Mouse (Mus musculus) testis, adult 2 months (tissue): ENCODE data around the gene Slc26a10. TPM values are rescaled to one million over a fixed set of nuclear protein-coding genes. Genes with fewer than 3 reads are reported as not detected.
A peak's percentile ranks its signal among the peaks of the same experiment; 100 is the strongest.

ENCODE experiments used
- H3K27ac ChIP-seq: fragments of 200-500 bp; 2 replicates; pipeline ENCODE4 v1.5.1; 2012; ENCODE audit warnings: low read depth, low read length; ENCODE audit not compliant: control insufficient read depth, insufficient read depth
- H3K27me3 ChIP-seq: fragments of 200-500 bp; 2 replicates; pipeline ENCODE4 v1.6.1; 2012; ENCODE audit warnings: mild to moderate bottlenecking, low read length, moderate library complexity; ENCODE audit not compliant: control insufficient read depth, insufficient read depth
- H3K36me3 ChIP-seq: fragments of 200-500 bp; 2 replicates; pipeline ENCODE4 v1.6.1; 2012; ENCODE audit warnings: mild to moderate bottlenecking, low read length; ENCODE audit not compliant: control insufficient read depth, insufficient read depth
- H3K4me1 ChIP-seq: fragments of 200-500 bp; 2 replicates; pipeline ENCODE4 v1.6.1; 2012; ENCODE audit warnings: low read length; ENCODE audit not compliant: control insufficient read depth, insufficient read depth
- H3K4me3 ChIP-seq: fragments of 200-500 bp; 2 replicates; pipeline ENCODE4 v1.5.1; 2012; ENCODE audit warnings: low read depth, mild to moderate bottlenecking, low read length, moderate library complexity, mixed read lengths; ENCODE audit not compliant: control insufficient read depth
- CTCF ChIP-seq: fragments of 200-500 bp; IDR thresholded peaks from 2 replicates; pipeline ENCODE4 v1.5.1; 2012; ENCODE audit warnings: low read depth, mild to moderate bottlenecking, inconsistent platforms, low read length, moderate library complexity; ENCODE audit not compliant: control insufficient read depth, insufficient read depth, insufficient replicate concordance
- POLR2A ChIP-seq: fragments of 200-500 bp; IDR thresholded peaks from 2 replicates; pipeline ENCODE4 v1.6.1; 2012; ENCODE audit warnings: low read depth, mild to moderate bottlenecking, inconsistent platforms, low read length, moderate library complexity; ENCODE audit not compliant: control insufficient read depth
- polyA plus RNA-seq: library from polyadenylated mRNA; depleted of rRNA; stranded (reverse); fragments of >200 nt; gene quantifications from 2 replicates; pipeline ENCODE4 v1.2.3, GENCODE M21; 2012

Gene Slc26a10
- polyA plus RNA-seq, 1 experiment: 11.5 TPM

- H3K27me3 ChIP-seq: no peaks in the 10 kb centered on the region
- no peak overlapping the region for H3K27ac ChIP-seq
- peaks cover 30% of the 10 kb centered on the region for H3K4me1 ChIP-seq
- no peak for TF ChIP-seq POLR2A
- peak overlapping the region; percentile 85; the same call in 1 of the 2 replicates for H3K4me3 ChIP-seq
- no peaks in the 10 kb centered on the region for H3K36me3 ChIP-seq
Observed at GRCm38 (mm10) chr10:127188079-127188453, 7.6 kb upstream of the Slc26a10 start.

DNA sequence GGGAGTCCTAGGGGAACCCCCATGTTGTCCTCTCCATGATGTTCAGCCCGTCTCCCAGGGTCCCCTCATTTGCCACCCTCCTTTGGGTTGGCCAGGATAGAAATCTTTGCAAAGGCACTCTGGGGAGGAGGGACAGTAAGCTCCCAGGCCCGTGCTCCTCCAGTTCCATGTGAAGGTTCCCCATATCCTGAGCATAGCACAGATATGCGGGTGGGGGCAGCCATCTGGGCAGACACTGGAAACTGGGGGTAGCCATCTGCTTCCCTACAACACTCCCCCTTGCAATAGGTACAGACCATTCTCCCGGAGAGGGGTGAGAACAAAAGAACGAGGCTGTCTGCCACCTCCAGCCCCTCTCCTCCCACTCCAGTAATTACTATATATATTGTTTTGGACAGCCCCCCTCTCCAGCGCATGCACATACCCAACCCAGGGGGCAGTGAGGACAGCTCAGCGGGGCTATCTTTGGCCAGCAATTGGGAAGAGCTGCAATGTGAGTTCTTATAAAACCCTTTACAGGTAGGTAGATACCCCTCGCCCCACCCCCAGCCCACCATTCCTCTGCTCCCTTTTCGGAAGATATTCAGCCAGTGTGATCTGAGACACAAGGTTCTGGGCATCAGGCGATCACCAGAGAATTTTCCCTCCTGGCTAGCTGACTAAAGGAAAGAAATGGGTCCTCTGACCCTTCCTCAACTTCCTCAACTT, 7.1 kb upstream of the Slc26a10 start:
- Histone ChIP-seq H3K4me3 (no peak overlapping the region), H3K36me3 (no peaks in the 10 kb centered on the region), H3K4me1 (peaks cover 30% of the 10 kb centered on the region), H3K27me3 (no peaks in the 10 kb centered on the region), H3K27ac (no peak overlapping the region)
- no peak for TF ChIP-seq POLR2A
- TF ChIP-seq CTCF: no peak

DNA sequence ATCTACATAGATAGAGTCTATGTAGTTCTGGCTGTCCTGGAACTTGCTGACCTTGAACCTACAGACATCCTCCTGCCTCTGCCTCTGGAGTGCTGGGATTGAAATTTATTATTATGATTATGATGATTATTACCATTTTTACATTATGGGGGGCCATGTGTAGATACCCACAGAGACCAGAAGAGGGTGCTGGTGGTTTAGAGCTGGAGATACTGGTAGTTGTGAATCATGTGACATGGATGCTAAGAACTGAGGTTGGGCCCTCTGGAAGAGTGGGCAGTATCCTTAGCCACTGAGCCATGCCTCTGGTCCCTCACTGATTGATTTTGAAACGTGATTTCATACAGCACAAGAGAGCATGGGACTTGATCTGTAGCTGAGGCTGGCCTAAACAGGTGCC, 6.0 kb upstream of the Slc26a10 start:
- peaks cover 30% of the 10 kb centered on the region for H3K4me1 ChIP-seq
- TF ChIP-seq CTCF (no peak), POLR2A (no peak)
- H3K27me3 ChIP-seq: no peaks in the 10 kb centered on the region
- no peaks in the 10 kb centered on the region for H3K36me3 ChIP-seq
- H3K4me3 ChIP-seq: no peak overlapping the region
- H3K27ac ChIP-seq: no peak overlapping the region

GRCm38 (mm10) chr10:127185506-127185905, 5.1 kb upstream of the Slc26a10 start:
- H3K27ac ChIP-seq: no peak overlapping the region
- H3K36me3 ChIP-seq: no peaks in the 10 kb centered on the region
- H3K4me3 ChIP-seq: no peak overlapping the region
- H3K27me3 ChIP-seq: no peaks in the 10 kb centered on the region
- peaks cover 23% of the 10 kb centered on the region for H3K4me1 ChIP-seq
- TF ChIP-seq CTCF: no peak
- no peak for TF ChIP-seq POLR2A

- Histone ChIP-seq H3K4me3 (no peak overlapping the region), H3K27me3 (no peaks in the 10 kb centered on the region), H3K27ac (no peak overlapping the region), H3K36me3 (no peaks in the 10 kb centered on the region), H3K4me1 (peaks cover 23% of the 10 kb centered on the region)
- TF ChIP-seq CTCF (no peak), POLR2A (no peak)
Observed at GRCm38 (mm10) chr10:127185101-127185500, 4.7 kb upstream of the Slc26a10 start.

DNA sequence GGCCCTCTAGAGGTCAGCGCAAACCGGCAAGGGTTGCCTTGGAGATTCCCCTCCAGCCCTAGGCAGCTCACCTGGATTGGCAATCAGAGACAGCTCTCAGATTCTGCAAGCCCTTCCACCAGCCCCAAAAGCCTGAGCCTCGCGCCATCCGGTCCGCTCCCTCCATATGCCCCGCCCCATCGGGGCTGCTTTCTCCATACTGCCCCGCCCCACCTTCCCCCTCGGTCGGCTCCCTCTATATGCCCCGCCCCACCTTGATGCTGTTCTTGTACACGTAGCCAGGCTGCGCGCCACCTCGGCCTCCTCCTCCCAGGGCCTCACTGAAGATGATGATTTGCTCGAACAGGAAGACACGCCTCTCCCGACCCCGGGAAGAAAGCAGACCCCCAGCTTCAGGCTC, 3.3 kb upstream of the Slc26a10 start:
- Histone ChIP-seq H3K27ac (no peak overlapping the region), H3K36me3 (no peaks in the 10 kb centered on the region), H3K27me3 (no peaks in the 10 kb centered on the region), H3K4me3 (no peak overlapping the region), H3K4me1 (peaks cover 24% of the 10 kb centered on the region)
- no peak for TF ChIP-seq CTCF
- no peak for TF ChIP-seq POLR2A

- Histone ChIP-seq H3K27me3 (no peaks in the 10 kb centered on the region), H3K27ac (no peak overlapping the region), H3K4me3 (no peak overlapping the region), H3K4me1 (peaks cover 32% of the 10 kb centered on the region), H3K36me3 (no peaks in the 10 kb centered on the region)
- TF ChIP-seq CTCF (no peak), POLR2A (no peak)
Observed at GRCm38 (mm10) chr10:127182624-127183023, 2.2 kb upstream of the Slc26a10 start.
